Mouse (Mus musculus) c-Kit-positive CD71-positive TER-119-positive erythroid progenitor cells, embryonic 14.5 days (primary cell): ENCODE results near the gene Nhsl2.
"Not testable (repeated sequence)": the region's sequence is repeated elsewhere in the genome, so short reads cannot be mapped to it uniquely, and the experiment has no call there.

Experiments used
- DNase-seq: peaks from one replicate; pipeline ENCODE4 v3.0.0-alpha.2; 2013; ENCODE audit warnings: low spot score

Gene Nhsl2

GRCm38 (mm10) chrX:102085798-102086443 lies 236.7 kb downstream of the Nhsl2 start:
- DNase-seq: no peak

- no peak for DNase-seq
Measured at GRCm38 (mm10) chrX:102090605-102091004, 241.4 kb downstream of the Nhsl2 start.

- DNase-seq: no peak
Measured at GRCm38 (mm10) chrX:102094381-102094904, 245.3 kb downstream of the Nhsl2 start.

- DNase-seq: no peak
Measured at GRCm38 (mm10) chrX:102101886-102102285, 252.7 kb downstream of the Nhsl2 start.

- peak; percentile 5 for DNase-seq
Measured at GRCm38 (mm10) chrX:102103830-102104229, 254.6 kb downstream of the Nhsl2 start.

GRCm38 (mm10) chrX:102109349-102109748 lies 260.2 kb downstream of the Nhsl2 start:
- not testable (repeated sequence) for DNase-seq

- no peak for DNase-seq
Measured at GRCm38 (mm10) chrX:102115676-102116075, 266.5 kb downstream of the Nhsl2 start.

GRCm38 (mm10) chrX:102119042-102119864 lies 270.1 kb downstream of the Nhsl2 start, which contains the start of gene Pin4:
TSS of gene Pin4 (plus strand) at chrX:102119447.
- DNase-seq: peak; percentile 91

- DNase-seq: peak; percentile 4
Measured at GRCm38 (mm10) chrX:102121321-102121720, 272.1 kb downstream of the Nhsl2 start.

GRCm38 (mm10) chrX:102141157-102141556 lies 292.0 kb downstream of the Nhsl2 start:
- no peak for DNase-seq
